Mouse (Mus musculus) lung, postnatal 0 days (tissue): Measurements from ENCODE around the gene Tm4sf20. TPM values are rescaled to one million over a fixed set of nuclear protein-coding genes. Genes with fewer than 3 reads are reported as not detected.

Experiments
- ATAC-seq: fragments of 200-750 bp; cut with Nextera tagmentation; 2 replicates; pipeline ENCODE4 v1.8.0; 2017; ENCODE audit warnings: moderate library complexity
- DNase-seq: peaks from one replicate; pipeline ENCODE4 v3.0.0-alpha.2; 2016; ENCODE audit warnings: low spot score
- H3K27ac ChIP-seq: fragments of 300-500 bp; sonication (generic); 2 replicates; pipeline ENCODE4 v1.5.1; 2014; ENCODE audit warnings: antibody characterized with exemption, mild to moderate bottlenecking, low read length, mixed read lengths
- H3K27me3 ChIP-seq: fragments of 300-500 bp; sonication (generic); replicated peaks from 2 replicates; pipeline ENCODE4 v1.6.1; 2014; ENCODE audit warnings: low read length, mixed read lengths; ENCODE audit not compliant: insufficient read depth
- H3K36me3 ChIP-seq: fragments of 300-500 bp; sonication (generic); 2 replicates; pipeline ENCODE4 v1.6.1; 2014; ENCODE audit warnings: low read length, mixed read lengths; ENCODE audit not compliant: insufficient read depth
- H3K4me1 ChIP-seq: fragments of 300-500 bp; sonication (generic); 2 replicates; pipeline ENCODE4 v1.6.1; 2014; ENCODE audit warnings: antibody characterized with exemption, low read depth, low read length, mixed read lengths; ENCODE audit not compliant: insufficient read depth
- H3K4me2 ChIP-seq: fragments of 300-500 bp; sonication (generic); replicated peaks from 2 replicates; pipeline ENCODE4 v1.6.1; 2014; ENCODE audit warnings: low read depth, mild to moderate bottlenecking, low read length, moderate library complexity, mixed read lengths
- H3K4me3 ChIP-seq: fragments of 300-500 bp; sonication (generic); 2 replicates; pipeline ENCODE4 v1.5.1; 2014; ENCODE audit warnings: low read depth, low read length
- H3K9ac ChIP-seq: fragments of 300-500 bp; sonication (generic); replicated peaks from 2 replicates; pipeline ENCODE4 v1.6.1; 2014; ENCODE audit warnings: low read depth, mild to moderate bottlenecking
- H3K9me3 ChIP-seq: fragments of 300-500 bp; sonication (generic); 2 replicates; pipeline ENCODE4 v1.6.1; 2016; ENCODE audit warnings: low read length, mixed read lengths
- CTCF ChIP-seq: IDR thresholded peaks from 2 replicates; pipeline ENCODE4 v1.5.1; 2016; ENCODE audit warnings: antibody characterized with exemption, mild to moderate bottlenecking
- EP300 ChIP-seq: IDR thresholded peaks from 2 replicates; pipeline ENCODE4 v1.6.1; 2016; ENCODE audit warnings: antibody characterized with exemption, mild to moderate bottlenecking, control low read depth
- WGBS: fragments of 180-500 bp; shearing (Covaris S2); extraction: QIAGEN DNeasy Blood & Tissue Kit; methylation state at CpG from one replicate; pipeline ENCODE4 v1.1.7; 2014; 5-methylcytosine and 5-hydroxymethylcytosine counted together
- polyA plus RNA-seq: library from polyadenylated mRNA; unstranded; fragments of >200 nt; fragmentation: Nextera tagmentation; extraction: Ambion mirVana; gene quantifications from 2 replicates; pipeline ENCODE4 v1.2.1, GENCODE M21; 2015

Gene Tm4sf20
- 0.07 TPM in 1 of 2 replicates, not detected in the other for polyA plus RNA-seq

- TF ChIP-seq CTCF = no peak
- TF ChIP-seq EP300 = no peak
- no peak within 1 kb of the TSS for H3K4me3 ChIP-seq
- no peak within 1 kb of the TSS for H3K27ac ChIP-seq
- DNase-seq = no peak
- H3K4me1 ChIP-seq = no peaks in the 10 kb centered on the region
- H3K4me2 ChIP-seq = no peak within 1 kb of the TSS
- H3K36me3 ChIP-seq = no peaks in the 10 kb centered on the region
- H3K9me3 ChIP-seq = no peaks in the 10 kb centered on the region
- no peak within 1 kb of the TSS for H3K9ac ChIP-seq
- WGBS = 42% methylated on average over 5 of the region's 5 CpGs
- H3K27me3 ChIP-seq = no peaks in the 10 kb centered on the region
- no peak for ATAC-seq
Observed at GRCm38 (mm10) chr1:82768269-82768668, at the start of gene Tm4sf20. Tm4sf20 (minus strand) TSS chr1:82768461.

GRCm38 (mm10) chr1:82815941-82816716, 47.9 kb upstream of the Tm4sf20 start:
- Histone ChIP-seq H3K27me3 (no peaks in the 10 kb centered on the region), H3K4me2 (peak overlapping the region; percentile 27)
- DNase-seq = peak; percentile 66

GRCm38 (mm10) chr1:82811766-82812165, 43.5 kb upstream of the Tm4sf20 start:
- Histone ChIP-seq H3K36me3 (no peaks in the 10 kb centered on the region), H3K4me2 (no peak overlapping the region), H3K4me3 (no peak overlapping the region), H3K9ac (no peak overlapping the region), H3K27ac (no peak overlapping the region), H3K27me3 (no peaks in the 10 kb centered on the region), H3K4me1 (no peaks in the 10 kb centered on the region), H3K9me3 (no peaks in the 10 kb centered on the region)
- no peak for ATAC-seq
- DNase-seq = no peak
- TF ChIP-seq CTCF = no peak
- no peak for TF ChIP-seq EP300
- 52% methylated on average over 1 of the region's 1 CpGs for WGBS

More at GRCm38 (mm10) chr1:82815941-82816716, 47.9 kb upstream of the Tm4sf20 start:
- Histone ChIP-seq H3K9ac (no peak overlapping the region), H3K9me3 (no peaks in the 10 kb centered on the region), H3K4me3 (no peak overlapping the region), H3K4me1 (0 out of 2 replicates have a peak, but pooled peaks cover 3% of the 10 kb centered on the region), H3K36me3 (no peaks in the 10 kb centered on the region), H3K27ac (no peak overlapping the region)
- ATAC-seq = peak; percentile 69
- no peak for TF ChIP-seq CTCF
- TF ChIP-seq EP300 = no peak
- 34% methylated on average over 17 of the region's 17 CpGs for WGBS

DNA sequence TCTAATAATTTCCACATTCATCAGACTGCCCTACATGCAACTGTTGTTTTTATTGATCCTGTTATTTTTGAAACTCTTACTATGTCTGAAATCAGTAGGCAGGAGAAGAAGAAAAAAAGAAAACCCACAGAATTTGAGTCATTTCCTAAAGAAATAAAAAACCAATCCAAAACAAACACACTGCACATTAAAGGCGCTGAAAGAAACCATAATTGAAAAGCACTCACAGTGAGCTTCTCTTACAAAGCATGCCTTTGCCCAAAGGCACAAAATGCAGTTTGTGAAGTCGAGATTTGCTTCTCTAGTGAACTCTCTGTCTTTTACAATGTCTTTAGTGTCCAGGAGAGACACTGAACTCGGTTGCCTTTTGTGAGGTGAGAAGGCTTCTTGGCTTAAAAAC, 40.3 kb upstream of the Tm4sf20 start:
- Histone ChIP-seq H3K36me3 (no peaks in the 10 kb centered on the region), H3K4me3 (no peak overlapping the region), H3K9ac (no peak overlapping the region), H3K27ac (no peak overlapping the region), H3K4me1 (no peaks in the 10 kb centered on the region), H3K9me3 (no peaks in the 10 kb centered on the region), H3K27me3 (no peaks in the 10 kb centered on the region), H3K4me2 (no peak overlapping the region)
- 64% methylated on average over 3 of the region's 3 CpGs for WGBS
- DNase-seq (no peak), ATAC-seq (no peak)
- no peak for TF ChIP-seq CTCF
- TF ChIP-seq EP300 = no peak

DNA sequence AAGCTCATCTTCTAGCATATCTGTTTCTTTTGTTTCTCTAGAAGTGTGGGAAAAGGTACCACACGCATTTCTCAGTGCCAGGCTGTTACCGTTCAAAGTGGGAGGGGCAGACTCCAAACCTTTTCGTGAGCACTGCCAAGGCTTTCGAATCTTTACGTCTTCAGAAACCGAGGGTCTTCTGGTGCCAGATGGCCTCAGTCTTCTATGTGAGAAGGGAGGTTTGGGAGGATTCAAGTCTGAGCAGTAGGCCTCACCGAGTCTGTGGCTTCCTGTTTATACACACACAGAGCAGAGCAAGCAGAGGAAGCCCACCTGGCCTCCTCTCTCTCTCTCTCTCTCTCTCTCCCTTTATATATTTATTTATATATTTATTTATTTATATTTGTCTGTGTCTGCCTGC, 38.9 kb upstream of the Tm4sf20 start:
- Histone ChIP-seq H3K4me2 (no peak overlapping the region), H3K4me3 (no peak overlapping the region), H3K4me1 (no peaks in the 10 kb centered on the region), H3K9me3 (no peaks in the 10 kb centered on the region), H3K27me3 (no peaks in the 10 kb centered on the region), H3K9ac (no peak overlapping the region), H3K27ac (no peak overlapping the region), H3K36me3 (no peaks in the 10 kb centered on the region)
- DNase-seq (no peak), ATAC-seq (no peak)
- 64% methylated on average over 7 of the region's 7 CpGs for WGBS
- TF ChIP-seq CTCF = no peak

GRCm38 (mm10) chr1:82806391-82806790, 38.1 kb upstream of the Tm4sf20 start:
- no peak overlapping the region for H3K4me3 ChIP-seq
- H3K27ac ChIP-seq = no peak overlapping the region
- 64% methylated on average over 8 of the region's 8 CpGs for WGBS
- no peaks in the 10 kb centered on the region for H3K27me3 ChIP-seq
- H3K9ac ChIP-seq = no peak overlapping the region
- TF ChIP-seq EP300 = no peak
- TF ChIP-seq CTCF = no peak
- DNase-seq (no peak), ATAC-seq (no peak)
- no peak overlapping the region for H3K4me2 ChIP-seq
- no peaks in the 10 kb centered on the region for H3K36me3 ChIP-seq
- H3K4me1 ChIP-seq = no peaks in the 10 kb centered on the region
- H3K9me3 ChIP-seq = no peaks in the 10 kb centered on the region
